Mouse (Mus musculus) left cerebral cortex, adult 9 months (tissue): ENCODE data around the gene Dnah2.
"Not testable (repeated sequence)": the region's sequence is repeated elsewhere in the genome, so short reads cannot be mapped to it uniquely, and the experiment has no call there.

Experiments used
- DNase-seq, 2 experiments: peaks; one replicate each; pipeline ENCODE4 v3.0.0; 2022; ENCODE audit warnings: low spot score in 2 of 2

Dnah2 gene

GRCm38 (mm10) chr11:69406867-69407723, 141.8 kb downstream of the Dnah2 start:
- DNase-seq, result no peak

- DNase-seq, result no peak
Measured at GRCm38 (mm10) chr11:69406282-69406681, 142.6 kb downstream of the Dnah2 start.

- no peak for DNase-seq
Measured at GRCm38 (mm10) chr11:69405397-69406200, 143.3 kb downstream of the Dnah2 start.

GRCm38 (mm10) chr11:69404595-69405396, 144.1 kb downstream of the Dnah2 start:
- no peak for DNase-seq

GRCm38 (mm10) chr11:69403691-69404594, 145.0 kb downstream of the Dnah2 start:
- DNase-seq, result no peak

GRCm38 (mm10) chr11:69401987-69402386, 146.9 kb downstream of the Dnah2 start:
- DNase-seq, result no peak

- DNase-seq, result peak; percentile 87 to 93
Measured at GRCm38 (mm10) chr11:69401210-69401637, 147.7 kb downstream of the Dnah2 start.

- peak in 1 of 2 experiments; percentile 16 for DNase-seq
Measured at GRCm38 (mm10) chr11:69400083-69400850, 148.6 kb downstream of the Dnah2 start.

- peak in 1 of 2 experiments; percentile 22 for DNase-seq
Measured at GRCm38 (mm10) chr11:69399201-69400082, 149.5 kb downstream of the Dnah2 start.

- DNase-seq, result no peak
Measured at GRCm38 (mm10) chr11:69398486-69399200, 150.3 kb downstream of the Dnah2 start.

GRCm38 (mm10) chr11:69398059-69398458, 150.9 kb downstream of the Dnah2 start, which contains the start of gene Tmem88:
Gene Tmem88 (minus strand): TSS chr11:69398234.
- DNase-seq, result no peak

GRCm38 (mm10) chr11:69397581-69398057, 151.3 kb downstream of the Dnah2 start:
- DNase-seq, result no peak

GRCm38 (mm10) chr11:69396772-69397171, 152.1 kb downstream of the Dnah2 start:
- no peak for DNase-seq

GRCm38 (mm10) chr11:69395634-69396373, 153.1 kb downstream of the Dnah2 start:
- DNase-seq, result peak; percentile 97 to 98

GRCm38 (mm10) chr11:69395235-69395633, 153.7 kb downstream of the Dnah2 start, which contains the start of the genes Naa38 and Cyb5d1:
Gene Naa38 (plus strand): TSS chr11:69395487.
Gene Cyb5d1 (minus strand): TSS chr11:69395631.
- DNase-seq, result peak; percentile 88 to 94

GRCm38 (mm10) chr11:69394591-69395167, 154.2 kb downstream of the Dnah2 start:
- DNase-seq, result not testable (repeated sequence)
